Mouse (Mus musculus) hindbrain, embryonic 11.5 days (tissue): Measurements from ENCODE around the gene Pou3f1. TPM values are rescaled to one million over a fixed set of nuclear protein-coding genes. Genes with fewer than 3 reads are reported as not detected.
"Not testable (repeated sequence)": the region's sequence is repeated elsewhere in the genome, so short reads cannot be mapped to it uniquely, and the experiment has no call there.

Experiments used
- ATAC-seq: fragments of 200-750 bp; cut with Nextera tagmentation; 2 replicates; pipeline ENCODE4 v1.8.0; 2017; ENCODE audit warnings: mild to moderate bottlenecking, moderate TSS enrichment, moderate library complexity; ENCODE audit not compliant: low FRiP score
- DNase-seq: peaks from one replicate; pipeline ENCODE4 v3.0.0-alpha.2; 2015; ENCODE audit warnings: low spot score
- H3K27ac ChIP-seq: fragments of 300-500 bp; sonication (generic); 2 replicates; pipeline ENCODE4 v1.5.1; 2014; ENCODE audit warnings: mild to moderate bottlenecking, low read depth, low read length
- H3K27me3 ChIP-seq: fragments of 300-500 bp; sonication (generic); 2 replicates; pipeline ENCODE4 v1.6.1; 2014; ENCODE audit warnings: mild to moderate bottlenecking, low read length, moderate library complexity, mixed read lengths; ENCODE audit not compliant: control insufficient read depth, insufficient read depth
- H3K36me3 ChIP-seq: fragments of 300-500 bp; sonication (generic); 2 replicates; pipeline ENCODE4 v1.6.1; 2014; ENCODE audit warnings: mild to moderate bottlenecking, low read length, moderate library complexity, mixed read lengths; ENCODE audit not compliant: control insufficient read depth, insufficient read depth
- H3K4me1 ChIP-seq: fragments of 300-500 bp; sonication (generic); replicated peaks from 2 replicates; pipeline ENCODE4 v1.6.1; 2014; ENCODE audit warnings: low read length, mixed read lengths; ENCODE audit not compliant: control insufficient read depth, insufficient read depth
- H3K4me2 ChIP-seq: fragments of 300-500 bp; sonication (generic); replicated peaks from 2 replicates; pipeline ENCODE4 v1.6.1; 2014; ENCODE audit warnings: mild to moderate bottlenecking, low read depth, low read length
- H3K4me3 ChIP-seq: fragments of 300-500 bp; sonication (generic); 2 replicates; pipeline ENCODE4 v1.5.1; 2014; ENCODE audit warnings: low read depth, low read length
- H3K9ac ChIP-seq: fragments of 300-500 bp; sonication (generic); 2 replicates; pipeline ENCODE4 v1.6.1; 2014; ENCODE audit warnings: low read depth, low read length
- H3K9me3 ChIP-seq: fragments of 300-500 bp; sonication (generic); 2 replicates; pipeline ENCODE4 v1.6.1; 2016; ENCODE audit warnings: low read length; ENCODE audit not compliant: control insufficient read depth
- WGBS: fragments of 180-500 bp; shearing (Covaris S2); extraction: QIAGEN DNeasy Blood & Tissue Kit; methylation state at CpG from one replicate; pipeline ENCODE4 v1.1.7; 2014; 5-methylcytosine and 5-hydroxymethylcytosine counted together
- polyA plus RNA-seq: library from polyadenylated mRNA; unstranded; fragments of >200 nt; fragmentation: Nextera tagmentation; extraction: Ambion mirVana; gene quantifications from 2 replicates; pipeline ENCODE4 v1.2.1, GENCODE M21; 2014

Pou3f1 gene
- polyA plus RNA-seq, 1 experiment from 2014 or later, result 17.4 TPM

GRCm38 (mm10) chr4:124707381-124708199 lies 51.0 kb downstream of the Pou3f1 start:
- H3K36me3 ChIP-seq, ATAC-seq, H3K9ac ChIP-seq, H3K27ac ChIP-seq, H3K4me2 ChIP-seq, H3K27me3 ChIP-seq, H3K4me3 ChIP-seq, H3K9me3 ChIP-seq, DNase-seq: not testable (repeated sequence)
- peaks cover 12% of the 10 kb centered on the region; the same call in 1 of the 2 replicates for H3K4me1 ChIP-seq
- WGBS, result 88% methylated on average over 25 of the region's 25 CpGs

GRCm38 (mm10) chr4:124708200-124708517 lies 51.6 kb downstream of the Pou3f1 start:
- H3K9ac ChIP-seq, H3K27me3 ChIP-seq, H3K36me3 ChIP-seq, H3K9me3 ChIP-seq, ATAC-seq, DNase-seq, H3K4me3 ChIP-seq, H3K4me2 ChIP-seq: not testable (repeated sequence)
- H3K27ac ChIP-seq, result 0 out of 2 replicates have a peak overlapping the region, but pooled peaks have one; percentile 33
- 25% methylated on average over 1 of the region's 1 CpGs for WGBS
- H3K4me1 ChIP-seq, result peaks cover 12% of the 10 kb centered on the region; the same call in 1 of the 2 replicates

GRCm38 (mm10) chr4:124708518-124709477 lies 52.2 kb downstream of the Pou3f1 start:
- H3K36me3 ChIP-seq, result no peaks in the 10 kb centered on the region
- H3K27me3 ChIP-seq, result peaks cover 8% of the 10 kb centered on the region
- peaks cover 12% of the 10 kb centered on the region; the same call in 1 of the 2 replicates for H3K4me1 ChIP-seq
- ATAC-seq (peak; percentile 44; the same call in 1 of the 2 replicates), DNase-seq (peak; percentile 77)
- 2% methylated on average over 41 of the region's 41 CpGs for WGBS
- peak overlapping the region; percentile 43 for H3K4me2 ChIP-seq
- H3K9ac ChIP-seq, result peak overlapping the region; percentile 24
- peak overlapping the region; percentile 25 for H3K4me3 ChIP-seq
- H3K9me3 ChIP-seq, result no peaks in the 10 kb centered on the region
- peak overlapping the region; percentile 33; the same call in 1 of the 2 replicates for H3K27ac ChIP-seq

- H3K9me3 ChIP-seq, result no peaks in the 10 kb centered on the region
- H3K9ac ChIP-seq, result no peak overlapping the region
- peak overlapping the region; percentile 39 for H3K4me2 ChIP-seq
- peak; percentile 55 for DNase-seq
- 3% methylated on average over 18 of the region's 18 CpGs for WGBS
- H3K27me3 ChIP-seq, result peaks cover 8% of the 10 kb centered on the region
- H3K36me3 ChIP-seq, result no peaks in the 10 kb centered on the region
- H3K27ac ChIP-seq, result 0 out of 2 replicates have a peak overlapping the region, but pooled peaks have one; percentile 14
- peak overlapping the region; percentile 19; the same call in 1 of the 2 replicates for H3K4me3 ChIP-seq
- peaks cover 10% of the 10 kb centered on the region; the same call in 1 of the 2 replicates for H3K4me1 ChIP-seq
- ATAC-seq, result no peak
These were observed 53.4 kb downstream of the Pou3f1 start for GRCm38 (mm10) chr4:124709961-124710446.

Other genes starting within 250 kb of the Pou3f1 start
- gene 3100002H09Rik, start 46.0 kb upstream of the Pou3f1 start, polyA plus RNA-seq, result 0.40 and 0.53 TPM in 2 replicates
- 65.8 and 67.5 TPM in 2 replicates for gene Utp11, start 36.8 kb downstream of the Pou3f1 start, polyA plus RNA-seq
- 3.2 and 4.7 TPM in 2 replicates for gene Fhl3, start 43.9 kb downstream of the Pou3f1 start, polyA plus RNA-seq
- 197 and 210 TPM in 2 replicates for gene Sf3a3, start 58.0 kb downstream of the Pou3f1 start, polyA plus RNA-seq
- 24.9 and 32.3 TPM in 2 replicates for gene Inpp5b, start 85.0 kb downstream of the Pou3f1 start, polyA plus RNA-seq
- 15.1 and 15.9 TPM in 2 replicates for gene Mtf1, start 145.3 kb downstream of the Pou3f1 start, polyA plus RNA-seq
- 44.0 and 50.8 TPM in 2 replicates for gene Yrdc, start 193.9 kb downstream of the Pou3f1 start, polyA plus RNA-seq
- 55.0 and 55.9 TPM in 2 replicates for gene 1110065P20Rik, start 194.4 kb downstream of the Pou3f1 start, polyA plus RNA-seq
- gene Maneal, start 205.4 kb downstream of the Pou3f1 start, polyA plus RNA-seq, result 10.0 and 10.3 TPM in 2 replicates
- 4.4 and 7.4 TPM in 2 replicates for gene Epha10, start 224.1 kb downstream of the Pou3f1 start, polyA plus RNA-seq